Mouse (Mus musculus) kidney, postnatal 4 days (tissue): Measurements from ENCODE around the gene Prkch.

ENCODE experiments used
- DNase-seq, 2 experiments: peaks; one replicate each; pipeline ENCODE4 v3.0.0; 2021; ENCODE audit warnings: mixed read lengths in 2 of 2

Prkch gene

GRCm38 (mm10) chr12:73719816-73720215, 135.2 kb downstream of the Prkch start:
- no peak for DNase-seq

GRCm38 (mm10) chr12:73720466-73720865, 135.9 kb downstream of the Prkch start:
- no peak for DNase-seq

- DNase-seq: no peak
Observed at GRCm38 (mm10) chr12:73722060-73722459, 137.5 kb downstream of the Prkch start.

GRCm38 (mm10) chr12:73723067-73723466, 138.5 kb downstream of the Prkch start:
- no peak for DNase-seq

GRCm38 (mm10) chr12:73723887-73724286, 139.3 kb downstream of the Prkch start:
- no peak for DNase-seq

GRCm38 (mm10) chr12:73725825-73726604, 141.4 kb downstream of the Prkch start:
- no peak for DNase-seq

GRCm38 (mm10) chr12:73727046-73727445, 142.4 kb downstream of the Prkch start:
- no peak for DNase-seq

GRCm38 (mm10) chr12:73730603-73731002, 146.0 kb downstream of the Prkch start:
- no peak for DNase-seq

- DNase-seq: no peak
Observed at GRCm38 (mm10) chr12:73731093-73731492, 146.5 kb downstream of the Prkch start.

GRCm38 (mm10) chr12:73731848-73732540, 147.4 kb downstream of the Prkch start:
- no peak for DNase-seq

- DNase-seq: no peak
Observed at GRCm38 (mm10) chr12:73732862-73733261, 148.3 kb downstream of the Prkch start.

- DNase-seq: no peak
Observed at GRCm38 (mm10) chr12:73736931-73737330, 152.3 kb downstream of the Prkch start.

- peak in 1 of 2 experiments; percentile 9 for DNase-seq
Observed at GRCm38 (mm10) chr12:73739611-73740219, 155.1 kb downstream of the Prkch start.

GRCm38 (mm10) chr12:73742577-73742976, 158.0 kb downstream of the Prkch start:
- DNase-seq: no peak

- no peak for DNase-seq
Observed at GRCm38 (mm10) chr12:73743087-73743486, 158.5 kb downstream of the Prkch start.

GRCm38 (mm10) chr12:73746072-73746471, 161.5 kb downstream of the Prkch start:
- no peak for DNase-seq

GRCm38 (mm10) chr12:73748373-73748772, 163.8 kb downstream of the Prkch start:
- no peak for DNase-seq

- no peak for DNase-seq
Observed at GRCm38 (mm10) chr12:73754476-73755150, 170.0 kb downstream of the Prkch start.

- no peak for DNase-seq
Observed at GRCm38 (mm10) chr12:73755646-73756045, 171.1 kb downstream of the Prkch start.

- no peak for DNase-seq
Observed at GRCm38 (mm10) chr12:73756527-73756926, 171.9 kb downstream of the Prkch start.

GRCm38 (mm10) chr12:73762001-73762400, 177.4 kb downstream of the Prkch start:
- no peak for DNase-seq

GRCm38 (mm10) chr12:73762762-73763161, 178.2 kb downstream of the Prkch start:
- DNase-seq: no peak
